ENCODE assay signal across 9 mouse cellular contexts in the genomic region with DNA sequence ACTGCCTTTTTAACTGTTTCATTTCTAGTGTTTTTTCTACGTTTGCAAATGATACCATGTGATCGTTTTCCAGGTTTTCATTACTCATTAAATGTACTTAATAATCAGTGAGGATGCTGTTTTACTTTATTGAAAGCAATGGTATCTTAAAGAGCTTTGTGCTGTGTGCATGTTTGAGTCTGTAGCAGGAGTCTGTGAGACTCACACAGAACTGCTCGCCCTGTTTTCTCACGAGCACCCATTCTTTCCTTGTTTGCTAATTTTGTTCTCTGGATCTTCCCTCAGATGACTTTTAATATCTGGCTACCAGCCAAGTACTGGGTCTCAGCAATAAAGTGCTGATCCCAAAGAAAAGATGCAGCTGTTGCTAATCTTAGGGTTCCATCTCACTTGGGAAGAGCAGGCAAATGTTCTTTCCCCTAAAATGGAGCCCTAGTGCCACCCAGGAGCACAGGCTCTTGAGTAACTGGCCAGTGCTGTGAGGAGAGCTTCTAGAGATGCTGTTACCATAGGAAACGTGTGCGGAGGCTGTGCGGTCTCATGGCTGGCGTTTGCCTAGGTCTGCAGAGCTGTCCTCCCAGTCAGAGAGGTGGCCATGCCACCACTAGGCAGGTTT. TPM values are rescaled to one million over a fixed set of nuclear protein-coding genes. Genes with fewer than 3 reads are reported as not detected.
A peak's percentile ranks its signal among the peaks of the same experiment; 100 is the strongest.
DNase-seq lines count a peak whose midpoint lies in the region; ATAC-seq and TF ChIP-seq lines count a peak whose summit lies in the region.
"Had no signal": no experiment of that assay in that cellular context is flagged by ENCODE, and none has a peak within 500 bp of the region (broad histone marks: within the 10 kb centered on the region; RNA-seq: fewer than 3 reads in every experiment).

No protein-coding gene starts in this region.

- H3K27me3 ChIP-seq in lung, embryonic 16.5 days (ENCODE audit: control insufficient read depth, insufficient read depth, low read depth, low read length) = no peaks in the 10 kb centered on the region
- H3K27me3 ChIP-seq in kidney, postnatal 0 days (ENCODE audit: insufficient read depth, low read length) = no peaks in the 10 kb centered on the region
- no peaks in the 10 kb centered on the region for H3K27me3 ChIP-seq in stomach, embryonic 14.5 days (ENCODE audit: control insufficient read depth, insufficient read depth, low read length)

- H3K9ac ChIP-seq in lung, embryonic 16.5 days (ENCODE audit: low read length) = no peak overlapping the region
- no peak overlapping the region for H3K9ac ChIP-seq in kidney, postnatal 0 days (ENCODE audit: low read depth, low read length)
- no peak overlapping the region for H3K9ac ChIP-seq in stomach, embryonic 14.5 days (replicated peaks; ENCODE audit: low read depth, low read length)

- WGBS in lung, embryonic 16.5 days = 51% methylated on average over 8 of the region's 8 CpGs
- 57% methylated on average over 8 of the region's 8 CpGs for WGBS in kidney, postnatal 0 days
- 52% methylated on average over 8 of the region's 8 CpGs for WGBS in stomach, embryonic 14.5 days

- H3K27ac ChIP-seq in lung, embryonic 16.5 days (ENCODE audit: low read length) = peak overlapping the region; percentile 80
- no peak overlapping the region; the same call in 1 of the 2 replicates for H3K27ac ChIP-seq in kidney, postnatal 0 days
- peak overlapping the region; percentile 66; the same call in 1 of the 2 replicates for H3K27ac ChIP-seq in stomach, embryonic 14.5 days (ENCODE audit: low read length)

- no peaks in the 10 kb centered on the region for H3K9me3 ChIP-seq in lung, embryonic 16.5 days (ENCODE audit: control insufficient read depth, low read length)
- no peaks in the 10 kb centered on the region for H3K9me3 ChIP-seq in kidney, postnatal 0 days (replicated peaks; ENCODE audit: low read length)
- H3K9me3 ChIP-seq in stomach, embryonic 14.5 days (ENCODE audit: control insufficient read depth, low read depth, low read length) = no peaks in the 10 kb centered on the region

- peak; percentile 17 for DNase-seq in cerebellum, adult 9-10 months
- no peak for DNase-seq in cerebellum, adult 11 months
- DNase-seq in lung, adult 18-20 months = no peak
- peak; percentile 72 for DNase-seq in kidney, postnatal 0 days (ENCODE audit: low spot score)
- no peak for DNase-seq in urinary bladder, postnatal 10 days (ENCODE audit: low spot score)
- DNase-seq: gastrocnemius, postnatal 10 days had no signal

- no peak for TF ChIP-seq CTCF in kidney, postnatal 0 days (IDR thresholded peaks at IDR 0.05; ENCODE audit: low read depth)

- no peaks in the 10 kb centered on the region; the same call in 1 of the 2 replicates for H3K36me3 ChIP-seq in lung, embryonic 16.5 days (ENCODE audit: control insufficient read depth, insufficient read depth, low read length)
- peaks cover 20% of the 10 kb centered on the region for H3K36me3 ChIP-seq in kidney, postnatal 0 days (ENCODE audit: insufficient read depth, low read length)
- peaks cover 10% of the 10 kb centered on the region for H3K36me3 ChIP-seq in stomach, embryonic 14.5 days (ENCODE audit: control insufficient read depth, insufficient read depth, low read length)

- ATAC-seq in lung, embryonic 16.5 days (ENCODE audit: low read depth) = peak; percentile 71
- no peak for ATAC-seq in kidney, postnatal 0 days (replicated peaks; ENCODE audit: low FRiP score, low read depth)
- ATAC-seq in stomach, embryonic 14.5 days (ENCODE audit: insufficient number of reproducible peaks, insufficient read depth, low FRiP score, low read depth) = no peak
- ATAC-seq in CD4-positive, CD25-positive, alpha-beta regulatory T cell, adult 4 months = no peak

- peaks cover 5% of the 10 kb centered on the region for H3K4me1 ChIP-seq in lung, embryonic 16.5 days (replicated peaks; ENCODE audit: control insufficient read depth, insufficient read depth, low read length)
- peaks cover 5% of the 10 kb centered on the region; the same call in 1 of the 2 replicates for H3K4me1 ChIP-seq in kidney, postnatal 0 days (replicated peaks; ENCODE audit: insufficient read depth, low read length)
- H3K4me1 ChIP-seq in stomach, embryonic 14.5 days (ENCODE audit: control insufficient read depth, insufficient read depth, low read length) = peaks cover 5% of the 10 kb centered on the region; the same call in 1 of the 2 replicates

- 0 out of 2 replicates have a peak overlapping the region, but pooled peaks have one; percentile 1 for H3K4me2 ChIP-seq in lung, embryonic 16.5 days (ENCODE audit: low read depth, low read length)
- H3K4me2 ChIP-seq in kidney, postnatal 0 days (ENCODE audit: low read length) = 0 out of 2 replicates have a peak overlapping the region, but pooled peaks have one; percentile 3
- no peak overlapping the region for H3K4me2 ChIP-seq in stomach, embryonic 14.5 days (replicated peaks; ENCODE audit: low read depth, low read length)

- no peak overlapping the region for H3K4me3 ChIP-seq in lung, embryonic 16.5 days (ENCODE audit: low read length)
- H3K4me3 ChIP-seq in kidney, postnatal 0 days (replicated peaks; ENCODE audit: low read depth, low read length) = no peak overlapping the region
- no peak overlapping the region for H3K4me3 ChIP-seq in stomach, embryonic 14.5 days (ENCODE audit: low read depth, low read length)

RNA-seq across cellular contexts. Expression of a gene that starts 59.7 kb away (rescaled TPM):
- polyA plus RNA-seq in lung, embryonic 16.5 days (2015; fragmentation: Nextera tagmentation; extraction: Ambion mirVana) = 22.3 and 23.9 TPM in 2 replicates
- 25.1 and 25.8 TPM in 2 replicates for polyA plus RNA-seq in kidney, postnatal 0 days (2015; fragmentation: Nextera tagmentation; extraction: Ambion mirVana)
- polyA plus RNA-seq in stomach, embryonic 14.5 days (2014; fragmentation: Nextera tagmentation; extraction: Ambion mirVana) = 38.2 and 41.5 TPM in 2 replicates
- polyA plus RNA-seq in CD4-positive, CD25-positive, alpha-beta regulatory T cell, adult 4 months (2017; shearing (Covaris generic)) = 10 to 100 TPM; 14.1 to 19.3 TPM

Comparison
In these comparisons a context has a peak if more than half of its experiments do, and no peak if none do; other contexts are left out.
1. DNase-seq: peak in cerebellum, adult 9-10 months (single experiment) and kidney, postnatal 0 days (single experiment); none in cerebellum, adult 11 months (single experiment), lung, adult 18-20 months (0 of 2) and urinary bladder, postnatal 10 days (single experiment).